Mouse (Mus musculus) forebrain, embryonic 13.5 days (tissue): ENCODE measurements around the gene Kcnip4. TPM values are rescaled to one million over a fixed set of nuclear protein-coding genes. Genes with fewer than 3 reads are reported as not detected.

Experiments used
- ATAC-seq: fragments of 200-750 bp; cut with Nextera tagmentation; 2 replicates; pipeline ENCODE4 v1.8.0; 2017
- H3K27ac ChIP-seq: fragments of 300-500 bp; sonication (generic); 2 replicates; pipeline ENCODE4 v1.5.1; 2015; ENCODE audit warnings: inconsistent platforms, mild to moderate bottlenecking, moderate library complexity
- H3K27me3 ChIP-seq: fragments of 300-500 bp; sonication (generic); 2 replicates; pipeline ENCODE4 v1.6.1; 2015; ENCODE audit warnings: mild to moderate bottlenecking, inconsistent platforms
- H3K36me3 ChIP-seq: fragments of 300-500 bp; sonication (generic); 2 replicates; pipeline ENCODE4 v1.6.1; 2015; ENCODE audit warnings: mild to moderate bottlenecking, inconsistent platforms; ENCODE audit not compliant: poor library complexity, severe bottlenecking
- H3K4me1 ChIP-seq: fragments of 300-500 bp; sonication (generic); 2 replicates; pipeline ENCODE4 v1.6.1; 2015; ENCODE audit warnings: inconsistent platforms
- H3K4me2 ChIP-seq: fragments of 300-500 bp; sonication (generic); 2 replicates; pipeline ENCODE4 v1.6.1; 2015; ENCODE audit warnings: inconsistent platforms, mild to moderate bottlenecking, moderate library complexity
- H3K4me3 ChIP-seq: fragments of 300-500 bp; sonication (generic); 2 replicates; pipeline ENCODE4 v1.5.1; 2015; ENCODE audit warnings: mild to moderate bottlenecking, inconsistent platforms
- H3K9ac ChIP-seq: fragments of 300-500 bp; sonication (generic); 2 replicates; pipeline ENCODE4 v1.6.1; 2015; ENCODE audit warnings: mild to moderate bottlenecking, inconsistent platforms
- H3K9me3 ChIP-seq: fragments of 300-500 bp; sonication (generic); replicated peaks from 2 replicates; pipeline ENCODE4 v1.6.1; 2016; ENCODE audit warnings: inconsistent platforms
- WGBS: fragments of 180-500 bp; shearing (Covaris S2); methylation state at CpG from one replicate; pipeline ENCODE4 v1.1.7; 2015; 5-methylcytosine and 5-hydroxymethylcytosine counted together
- polyA plus RNA-seq: library from polyadenylated mRNA; unstranded; fragments of >200 nt; fragmentation: Nextera tagmentation; extraction: Ambion mirVana; gene quantifications from 2 replicates; pipeline ENCODE4 v1.2.1, GENCODE M21; 2015

The Kcnip4 gene
- polyA plus RNA-seq, 1 experiment from 2014 or later = 3.0 TPM

GRCm38 (mm10) chr5:48412261-48412660, 1112.4 kb downstream of the Kcnip4 start:
- 96% methylated on average over 4 of the region's 4 CpGs for WGBS
- Histone ChIP-seq H3K4me1 (no peaks in the 10 kb centered on the region), H3K4me3 (no peak overlapping the region), H3K36me3 (no peaks in the 10 kb centered on the region), H3K27ac (no peak overlapping the region), H3K4me2 (no peak overlapping the region), H3K27me3 (no peaks in the 10 kb centered on the region), H3K9me3 (no peaks in the 10 kb centered on the region), H3K9ac (no peak overlapping the region)
- no peak for ATAC-seq

- no peaks in the 10 kb centered on the region for H3K4me1 ChIP-seq
- no peak overlapping the region for H3K9ac ChIP-seq
- H3K4me3 ChIP-seq = no peak overlapping the region
- no peaks in the 10 kb centered on the region for H3K27me3 ChIP-seq
- 88% methylated on average over 4 of the region's 4 CpGs for WGBS
- no peak overlapping the region for H3K4me2 ChIP-seq
- ATAC-seq = no peak
- H3K27ac ChIP-seq = no peak overlapping the region
- no peaks in the 10 kb centered on the region for H3K9me3 ChIP-seq
- no peaks in the 10 kb centered on the region for H3K36me3 ChIP-seq
Measured at GRCm38 (mm10) chr5:48411462-48411861, 1113.2 kb downstream of the Kcnip4 start.

GRCm38 (mm10) chr5:48410348-48410747, 1114.4 kb downstream of the Kcnip4 start:
- no peak for ATAC-seq
- no peaks in the 10 kb centered on the region for H3K9me3 ChIP-seq
- WGBS = 71% methylated on average over 5 of the region's 5 CpGs
- H3K27me3 ChIP-seq = no peaks in the 10 kb centered on the region
- no peak overlapping the region for H3K4me3 ChIP-seq
- no peak overlapping the region for H3K4me2 ChIP-seq
- H3K27ac ChIP-seq = no peak overlapping the region
- H3K4me1 ChIP-seq = no peaks in the 10 kb centered on the region
- no peaks in the 10 kb centered on the region for H3K36me3 ChIP-seq
- no peak overlapping the region for H3K9ac ChIP-seq

- no peak for ATAC-seq
- 86% methylated on average over 4 of the region's 4 CpGs for WGBS
- Histone ChIP-seq H3K27me3 (no peaks in the 10 kb centered on the region), H3K36me3 (no peaks in the 10 kb centered on the region), H3K9ac (no peak overlapping the region), H3K4me3 (no peak overlapping the region), H3K4me1 (no peaks in the 10 kb centered on the region), H3K4me2 (no peak overlapping the region), H3K9me3 (no peaks in the 10 kb centered on the region), H3K27ac (no peak overlapping the region)
Measured at GRCm38 (mm10) chr5:48408276-48408675, 1116.4 kb downstream of the Kcnip4 start.

GRCm38 (mm10) chr5:48402497-48402896, 1122.2 kb downstream of the Kcnip4 start:
- no peaks in the 10 kb centered on the region for H3K9me3 ChIP-seq
- H3K27me3 ChIP-seq = no peaks in the 10 kb centered on the region
- peaks cover 10% of the 10 kb centered on the region; the same call in 1 of the 2 replicates for H3K36me3 ChIP-seq
- H3K4me1 ChIP-seq = no peaks in the 10 kb centered on the region
- no peak overlapping the region for H3K9ac ChIP-seq
- no peak overlapping the region for H3K27ac ChIP-seq
- no peak for ATAC-seq
- 88% methylated on average over 3 of the region's 3 CpGs for WGBS
- no peak overlapping the region for H3K4me2 ChIP-seq
- no peak overlapping the region for H3K4me3 ChIP-seq

GRCm38 (mm10) chr5:48371890-48372766, 1152.6 kb downstream of the Kcnip4 start:
- Histone ChIP-seq H3K4me3 (peak overlapping the region; percentile 94), H3K4me2 (peak overlapping the region; percentile 63), H3K9me3 (no peaks in the 10 kb centered on the region), H3K27ac (no peak overlapping the region; the same call in 1 of the 2 replicates), H3K9ac (peak overlapping the region; percentile 81), H3K27me3 (0 out of 2 replicates have a peak, but pooled peaks cover 3% of the 10 kb centered on the region), H3K36me3 (peaks cover 18% of the 10 kb centered on the region), H3K4me1 (peaks cover 8% of the 10 kb centered on the region)
- under 1% methylated on average over 44 of the region's 44 CpGs for WGBS
- peak; percentile 100 for ATAC-seq

GRCm38 (mm10) chr5:48349309-48349708, 1175.4 kb downstream of the Kcnip4 start:
- WGBS = 86% methylated on average over 1 of the region's 1 CpGs
- H3K36me3 ChIP-seq = no peaks in the 10 kb centered on the region
- H3K4me3 ChIP-seq = no peak overlapping the region
- no peak overlapping the region for H3K9ac ChIP-seq
- no peaks in the 10 kb centered on the region for H3K9me3 ChIP-seq
- H3K4me1 ChIP-seq = no peaks in the 10 kb centered on the region
- ATAC-seq = no peak
- no peaks in the 10 kb centered on the region for H3K27me3 ChIP-seq
- no peak overlapping the region for H3K27ac ChIP-seq
- no peak overlapping the region for H3K4me2 ChIP-seq

GRCm38 (mm10) chr5:48345983-48346648, 1178.6 kb downstream of the Kcnip4 start:
- no peak overlapping the region for H3K9ac ChIP-seq
- no peaks in the 10 kb centered on the region for H3K9me3 ChIP-seq
- no peaks in the 10 kb centered on the region for H3K36me3 ChIP-seq
- H3K27ac ChIP-seq = no peak overlapping the region
- ATAC-seq = peak; percentile 19; the same call in 1 of the 2 replicates
- WGBS = 93% methylated on average over 2 of the region's 2 CpGs
- H3K27me3 ChIP-seq = no peaks in the 10 kb centered on the region
- no peak overlapping the region for H3K4me2 ChIP-seq
- H3K4me1 ChIP-seq = no peaks in the 10 kb centered on the region
- no peak overlapping the region for H3K4me3 ChIP-seq

- Histone ChIP-seq H3K4me2 (no peak overlapping the region), H3K27ac (no peak overlapping the region), H3K4me1 (no peaks in the 10 kb centered on the region), H3K4me3 (no peak overlapping the region), H3K9me3 (no peaks in the 10 kb centered on the region), H3K9ac (no peak overlapping the region), H3K36me3 (no peaks in the 10 kb centered on the region), H3K27me3 (no peaks in the 10 kb centered on the region)
- 45% methylated on average over 5 of the region's 5 CpGs for WGBS
- peak; percentile 94 for ATAC-seq
Measured at GRCm38 (mm10) chr5:48345095-48345982, 1179.4 kb downstream of the Kcnip4 start.

GRCm38 (mm10) chr5:48340808-48341433, 1183.8 kb downstream of the Kcnip4 start:
- H3K4me1 ChIP-seq = no peaks in the 10 kb centered on the region
- 41% methylated on average over 7 of the region's 7 CpGs for WGBS
- no peak overlapping the region for H3K9ac ChIP-seq
- no peaks in the 10 kb centered on the region for H3K27me3 ChIP-seq
- no peaks in the 10 kb centered on the region for H3K36me3 ChIP-seq
- no peak overlapping the region for H3K27ac ChIP-seq
- H3K4me2 ChIP-seq = no peak overlapping the region
- H3K4me3 ChIP-seq = no peak overlapping the region
- H3K9me3 ChIP-seq = no peaks in the 10 kb centered on the region
- no peak for ATAC-seq
